Mouse (Mus musculus): ENCODE results near the gene Phf8.

The Phf8 gene

GRCm38 (mm10) chrX:151520458-151521322, at the start of gene Phf8:
Gene Phf8, plus strand, starts transcription at chrX:151520672.
- peak; percentile 96 for DNase-seq (ENCODE audit: low read depth, low spot score)

GRCm38 (mm10) chrX:151488128-151488527, 32.3 kb upstream of the Phf8 start:
- DNase-seq (ENCODE audit: low read depth, low spot score), result peak; percentile 7

- DNase-seq (ENCODE audit: low read depth, low spot score), result peak; percentile 2
These were observed 27.2 kb upstream of the Phf8 start for GRCm38 (mm10) chrX:151493269-151493668.

GRCm38 (mm10) chrX:151496596-151496995, 23.9 kb upstream of the Phf8 start:
- DNase-seq (ENCODE audit: low read depth, low spot score), result no peak

GRCm38 (mm10) chrX:151508536-151508935, 11.9 kb upstream of the Phf8 start:
- no peak for DNase-seq (ENCODE audit: low read depth, low spot score)

- no peak for DNase-seq (ENCODE audit: low read depth, low spot score)
These were observed 10.6 kb upstream of the Phf8 start for GRCm38 (mm10) chrX:151509906-151510305.

GRCm38 (mm10) chrX:151513066-151513465, 7.4 kb upstream of the Phf8 start:
- no peak for DNase-seq (ENCODE audit: low read depth, low spot score)

- no peak for DNase-seq (ENCODE audit: low read depth, low spot score)
These were observed 6.8 kb upstream of the Phf8 start for GRCm38 (mm10) chrX:151513694-151514093.

- DNase-seq (ENCODE audit: low read depth, low spot score), result peak; percentile 31
These were observed 2.3 kb upstream of the Phf8 start for GRCm38 (mm10) chrX:151518181-151518580.

GRCm38 (mm10) chrX:151520127-151520457, 380 bp upstream of the Phf8 start:
- no peak for DNase-seq (ENCODE audit: low read depth, low spot score)

GRCm38 (mm10) chrX:151521786-151522522, 1.5 kb downstream of the Phf8 start:
- DNase-seq (ENCODE audit: low read depth, low spot score), result peak; percentile 50

- DNase-seq (ENCODE audit: low read depth, low spot score), result no peak
These were observed 32.9 kb downstream of the Phf8 start for GRCm38 (mm10) chrX:151553356-151553755.

- peak; percentile 14 for DNase-seq (ENCODE audit: low read depth, low spot score)
These were observed 54.7 kb downstream of the Phf8 start for GRCm38 (mm10) chrX:151575166-151575565.

GRCm38 (mm10) chrX:151643386-151643785, 122.9 kb downstream of the Phf8 start:
- no peak for DNase-seq (ENCODE audit: low read depth, low spot score)

- no peak for DNase-seq (ENCODE audit: low read depth, low spot score)
These were observed 133.3 kb downstream of the Phf8 start for GRCm38 (mm10) chrX:151653744-151654143.

GRCm38 (mm10) chrX:151674492-151675171, 154.2 kb downstream of the Phf8 start:
- no peak for DNase-seq (ENCODE audit: low read depth, low spot score)
